Mouse (Mus musculus) lung, postnatal 0 days (tissue): ENCODE measurements around the gene 1700056E22Rik.

Experiments used
- CTCF ChIP-seq: IDR thresholded peaks from 2 replicates; pipeline ENCODE4 v1.5.1; 2016; ENCODE audit warnings: antibody characterized with exemption, mild to moderate bottlenecking
- EP300 ChIP-seq: IDR thresholded peaks from 2 replicates; pipeline ENCODE4 v1.6.1; 2016; ENCODE audit warnings: antibody characterized with exemption, mild to moderate bottlenecking, control low read depth

DNA sequence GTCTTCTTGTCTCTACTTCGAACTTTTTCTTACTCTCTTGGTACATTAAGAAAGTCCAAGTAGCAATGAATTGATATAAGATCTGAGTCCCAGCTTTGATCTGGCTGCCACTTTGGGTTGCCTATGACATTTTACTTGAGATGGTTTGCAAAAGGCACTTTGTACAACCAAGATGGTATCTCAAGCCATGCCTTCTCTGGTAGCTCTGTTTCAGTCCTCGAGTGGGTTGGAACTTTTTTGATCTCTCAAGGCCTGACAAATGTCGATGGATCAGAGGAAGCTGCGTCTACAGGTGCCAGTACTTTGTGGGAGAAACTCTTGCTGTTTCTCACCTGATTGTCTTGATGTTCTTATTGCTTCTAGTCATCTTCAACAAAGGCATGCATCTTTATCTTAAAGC is 3.7 kb upstream of the 1700056E22Rik start:
- TF ChIP-seq CTCF, result no peak
- no peak for TF ChIP-seq EP300
